Mouse (Mus musculus) bone marrow, adult 2 months (tissue): ENCODE measurements around the gene Rps6kb2.

Source experiments
- CTCF ChIP-seq: fragments of 200-500 bp; IDR thresholded peaks from 2 replicates; pipeline ENCODE4 v1.5.1; 2011; ENCODE audit warnings: low read length, control low read depth; ENCODE audit not compliant: control insufficient read depth, insufficient read depth
- POLR2A ChIP-seq: fragments of 200-500 bp; IDR thresholded peaks from 2 replicates; pipeline ENCODE4 v1.6.1; 2011; ENCODE audit warnings: low read depth, mild to moderate bottlenecking, control low read depth, low read length, borderline replicate concordance; ENCODE audit not compliant: control insufficient read depth

DNA sequence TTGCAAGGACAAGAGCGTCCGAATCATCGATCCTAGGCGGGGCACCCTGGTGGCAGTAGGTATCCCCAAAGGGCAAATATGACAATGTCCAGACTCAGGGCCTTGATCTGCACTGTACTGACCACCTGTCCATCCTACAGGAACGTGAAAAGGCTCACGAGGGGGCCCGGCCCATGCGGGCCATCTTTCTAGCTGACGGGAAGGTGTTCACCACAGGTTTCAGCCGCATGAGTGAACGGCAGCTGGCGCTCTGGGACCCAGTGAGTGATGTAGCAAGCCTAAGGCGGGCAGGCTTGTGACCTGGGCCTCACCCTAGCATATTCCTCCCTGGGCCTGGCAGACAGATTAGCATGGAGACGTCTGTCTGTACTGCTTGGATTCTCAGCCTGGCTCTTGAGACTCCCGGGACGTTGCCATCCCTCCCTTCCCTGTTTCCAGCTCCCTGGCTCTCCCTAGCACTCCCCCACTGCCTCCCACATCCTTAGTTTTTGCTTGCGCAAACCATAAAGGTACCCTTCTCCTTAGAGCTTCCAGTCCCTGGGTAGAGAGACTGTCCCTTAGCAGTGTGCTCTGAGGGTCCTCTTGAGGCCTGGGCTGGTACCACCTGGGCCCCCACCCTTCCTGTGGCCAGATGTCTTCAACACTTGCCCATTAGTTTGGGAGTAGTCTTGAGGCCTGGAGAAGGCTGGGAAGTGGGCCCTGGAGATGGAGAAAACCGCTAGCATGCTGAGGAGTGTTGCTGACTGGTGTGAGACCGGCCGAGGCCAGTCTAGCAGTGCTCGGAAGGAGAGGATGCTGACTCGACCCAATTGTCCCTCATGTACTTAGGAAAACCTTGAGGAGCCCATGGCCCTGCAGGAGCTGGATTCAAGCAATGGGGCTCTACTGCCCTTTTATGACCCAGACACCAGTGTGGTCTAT lies 12.3 kb downstream of the Rps6kb2 start:
- no peak for TF ChIP-seq POLR2A
- no peak for TF ChIP-seq CTCF
